Mouse (Mus musculus): ENCODE data around the gene Stat3. TPM values are rescaled to one million over a fixed set of nuclear protein-coding genes. Genes with fewer than 3 reads are reported as not detected.

Stat3 gene
- total and polyA plus RNA-seq, 3 experiments, result 35.9 to 69.2 (median 51.1) TPM

GRCm38 (mm10) chr11:100861335-100861734 is 78.0 kb downstream of the Stat3 start:
- no peak for DNase-seq (ENCODE audit: extremely low read depth)
- H3K27ac ChIP-seq (ENCODE audit: insufficient read depth, low read depth), result no peak overlapping the region
- H3K36me3 ChIP-seq (replicated peaks in 1 of 2; ENCODE audit: control insufficient read depth in 1 of 2, insufficient read depth in 1 of 2, low read length in 1 of 2), result peaks cover 14 to 43% of the 10 kb centered on the region in 2 experiments
- dilution Hi-C loops (cut with MboI; ENCODE audit: extremely low pct_ligation_motif_present, extremely low pct_unique_long_range_greater_than_20kb, low sequenced_read_pairs), result no loop called here
- H3K9ac ChIP-seq (ENCODE audit: insufficient read depth, low read depth), result peak overlapping the region; percentile 46; the same call in 1 of the 2 replicates
- in situ Hi-C loops (cut with MboI; ENCODE audit: low pct_ligation_motif_present, low pct_unique_long_range_greater_than_20kb, low sequenced_read_pairs), result no loop called here
- H3K9me3 ChIP-seq (replicated peaks; ENCODE audit: low read length), result no peaks in the 10 kb centered on the region
- no peak for TF ChIP-seq NELFE (IDR thresholded peaks at IDR 0.05; ENCODE audit: low read depth, low read length)
- TF ChIP-seq TCF12 (IDR thresholded peaks at IDR 0.05; ENCODE audit: low read depth, low read length), result no peak
- no peak for TF ChIP-seq RCOR1 (conservative IDR thresholded peaks at IDR 0.05; ENCODE audit: low read depth, low read length)
- no peak for TF ChIP-seq MAFK (IDR thresholded peaks at IDR 0.05; ENCODE audit: insufficient replicate concordance, low read length)
- TF ChIP-seq JUN (IDR thresholded peaks at IDR 0.05; ENCODE audit: insufficient read depth, low read depth, low read length), result no peak
- H3K4me1 ChIP-seq (ENCODE audit: control insufficient read depth in 1 of 2, insufficient read depth in 2 of 2), result peaks cover 23 to 43% of the 10 kb centered on the region in 2 experiments
- peak overlapping the region; percentile 70 for H3K4me2 ChIP-seq (ENCODE audit: insufficient read depth, low read depth, poor library complexity, severe bottlenecking)
- no peaks in the 10 kb centered on the region for H3K79me2 ChIP-seq (replicated peaks; ENCODE audit: control insufficient read depth, extremely low read depth, insufficient read depth, poor library complexity, severe bottlenecking)
- peaks cover 20% of the 10 kb centered on the region for H3K27me3 ChIP-seq (replicated peaks)
- peak overlapping the region; percentile 70 to 91 (median 73) for H3K4me3 ChIP-seq (replicated peaks in 1 of 3; ENCODE audit: low read depth in 2 of 3, low read length in 2 of 3, poor library complexity in 1 of 3)

- peak overlapping the region; percentile 70 to 91 (median 73) for H3K4me3 ChIP-seq (replicated peaks in 1 of 3; ENCODE audit: low read depth in 2 of 3, low read length in 2 of 3, poor library complexity in 1 of 3)
- peak overlapping the region; percentile 70 for H3K4me2 ChIP-seq (ENCODE audit: insufficient read depth, low read depth, poor library complexity, severe bottlenecking)
- H3K79me2 ChIP-seq (replicated peaks; ENCODE audit: control insufficient read depth, extremely low read depth, insufficient read depth, poor library complexity, severe bottlenecking), result no peaks in the 10 kb centered on the region
- peak; percentile 87 for DNase-seq (ENCODE audit: extremely low read depth)
- peaks cover 23 to 43% of the 10 kb centered on the region in 2 experiments for H3K4me1 ChIP-seq (ENCODE audit: control insufficient read depth in 1 of 2, insufficient read depth in 2 of 2)
- H3K9me3 ChIP-seq (replicated peaks; ENCODE audit: low read length), result no peaks in the 10 kb centered on the region
- in situ Hi-C loops (cut with MboI; ENCODE audit: low pct_ligation_motif_present, low pct_unique_long_range_greater_than_20kb, low sequenced_read_pairs) (no loop called here), dilution Hi-C loops (cut with MboI; ENCODE audit: extremely low pct_ligation_motif_present, extremely low pct_unique_long_range_greater_than_20kb, low sequenced_read_pairs) (no loop called here)
- H3K27ac ChIP-seq (ENCODE audit: insufficient read depth, low read depth), result no peak overlapping the region
- H3K27me3 ChIP-seq (replicated peaks), result peaks cover 29% of the 10 kb centered on the region
- H3K9ac ChIP-seq (ENCODE audit: insufficient read depth, low read depth), result peak overlapping the region; percentile 46
- H3K36me3 ChIP-seq (replicated peaks in 1 of 2; ENCODE audit: control insufficient read depth in 1 of 2, insufficient read depth in 1 of 2, low read length in 1 of 2), result peaks cover 12 to 35% of the 10 kb centered on the region in 2 experiments
- peak; percentile 23; the same call in 1 of the 2 replicates for TF ChIP-seq MEF2A (IDR thresholded peaks at IDR 0.05; ENCODE audit: borderline replicate concordance, low read depth, low read length)
- TF ChIP-seq POLR2A (IDR thresholded peaks at IDR 0.05; ENCODE audit: low read depth, low read length), result peak; percentile 53
- TF ChIP-seq POLR2AphosphoS2 (IDR thresholded peaks at IDR 0.05; ENCODE audit: low read depth, low read length), result no peak
- no peak for TF ChIP-seq ZNF384 (IDR thresholded peaks at IDR 0.05; ENCODE audit: low read depth, low read length)
- no peak for TF ChIP-seq CHD2 (IDR thresholded peaks at IDR 0.05; ENCODE audit: low read length)
- no peak for TF ChIP-seq ZKSCAN1 (IDR thresholded peaks at IDR 0.05; ENCODE audit: borderline replicate concordance, low read depth, low read length)
- peak; percentile 58 for TF ChIP-seq BHLHE40 (IDR thresholded peaks at IDR 0.05; ENCODE audit: low read depth, low read length)
- 0 out of 2 replicates have a peak, but pooled peaks have one; percentile 30 for TF ChIP-seq TBP (conservative IDR thresholded peaks at IDR 0.05; ENCODE audit: low read depth, low read length)
- TF ChIP-seq CTCF (conservative IDR thresholded peaks at IDR 0.05 in 1 of 2, IDR thresholded peaks at IDR 0.05 in 1 of 2; ENCODE audit: low read depth in 2 of 2, low read length in 2 of 2), result peak in 1 of 2 experiments; percentile 6; a peak in 1 of 4 replicates
- no peak for TF ChIP-seq SMC3 (IDR thresholded peaks at IDR 0.05; ENCODE audit: low read depth, low read length)
- no peak; the same call in 1 of the 2 replicates for TF ChIP-seq RCOR1 (conservative IDR thresholded peaks at IDR 0.05; ENCODE audit: low read depth, low read length)
- TF ChIP-seq HCFC1 (IDR thresholded peaks at IDR 0.05; ENCODE audit: low read depth, low read length), result peak; percentile 55
- peak; percentile 94 for TF ChIP-seq UBTF (IDR thresholded peaks at IDR 0.05; ENCODE audit: low read depth, low read length)
- TF ChIP-seq ZC3H11A (IDR thresholded peaks at IDR 0.05; ENCODE audit: low read depth, low read length), result no peak
- peak; percentile 82 for TF ChIP-seq USF1 (IDR thresholded peaks at IDR 0.05; ENCODE audit: low read depth, low read length)
- TF ChIP-seq EP300 (IDR thresholded peaks at IDR 0.05; ENCODE audit: low read length), result no peak
- peak; percentile 60; the same call in 1 of the 2 replicates for TF ChIP-seq TCF12 (IDR thresholded peaks at IDR 0.05; ENCODE audit: low read depth, low read length)
- TF ChIP-seq JUND (conservative IDR thresholded peaks at IDR 0.05; ENCODE audit: low read depth, low read length), result no peak
- TF ChIP-seq MAZ (IDR thresholded peaks at IDR 0.05; ENCODE audit: low read depth, low read length), result peak; percentile 76; the same call in 1 of the 2 replicates
- 0 out of 2 replicates have a peak, but pooled peaks have one; percentile 41 for TF ChIP-seq CHD1 (IDR thresholded peaks at IDR 0.05; ENCODE audit: low read depth, low read length)
- no peak; the same call in 1 of the 2 replicates for TF ChIP-seq ETS1 (conservative IDR thresholded peaks at IDR 0.05; ENCODE audit: low read depth, low read length)
- peak; percentile 86 for TF ChIP-seq ZMIZ1 (IDR thresholded peaks at IDR 0.05; ENCODE audit: low read depth, low read length)
- TF ChIP-seq MAFK (IDR thresholded peaks at IDR 0.05; ENCODE audit: insufficient replicate concordance, low read length), result 0 out of 2 replicates have a peak, but pooled peaks have one; percentile 3
- 0 out of 2 replicates have a peak, but pooled peaks have one; percentile 17 for TF ChIP-seq MYC (IDR thresholded peaks at IDR 0.05; ENCODE audit: low read depth, low read length)
- peak; percentile 26 for TF ChIP-seq MAX (IDR thresholded peaks at IDR 0.05; ENCODE audit: low read length)
- peak; percentile 60; the same call in 1 of the 2 replicates for TF ChIP-seq NELFE (IDR thresholded peaks at IDR 0.05; ENCODE audit: low read depth, low read length)
- no peak for TF ChIP-seq RAD21 (IDR thresholded peaks at IDR 0.05; ENCODE audit: low read depth, low read length)
- peak; percentile 68 for TF ChIP-seq SIN3A (IDR thresholded peaks at IDR 0.05; ENCODE audit: low read length)
Measured at GRCm38 (mm10) chr11:100860198-100861048, 78.9 kb downstream of the Stat3 start.

Measured in CH12.LX (cell line).